Mouse (Mus musculus): ENCODE data around the gene Zmynd11.
A peak's percentile ranks its signal among the peaks of the same experiment; 100 is the strongest.
"Not testable (repeated sequence)": the region's sequence is repeated elsewhere in the genome, so short reads cannot be mapped to it uniquely, and the experiment has no call there.

The Zmynd11 gene

DNA sequence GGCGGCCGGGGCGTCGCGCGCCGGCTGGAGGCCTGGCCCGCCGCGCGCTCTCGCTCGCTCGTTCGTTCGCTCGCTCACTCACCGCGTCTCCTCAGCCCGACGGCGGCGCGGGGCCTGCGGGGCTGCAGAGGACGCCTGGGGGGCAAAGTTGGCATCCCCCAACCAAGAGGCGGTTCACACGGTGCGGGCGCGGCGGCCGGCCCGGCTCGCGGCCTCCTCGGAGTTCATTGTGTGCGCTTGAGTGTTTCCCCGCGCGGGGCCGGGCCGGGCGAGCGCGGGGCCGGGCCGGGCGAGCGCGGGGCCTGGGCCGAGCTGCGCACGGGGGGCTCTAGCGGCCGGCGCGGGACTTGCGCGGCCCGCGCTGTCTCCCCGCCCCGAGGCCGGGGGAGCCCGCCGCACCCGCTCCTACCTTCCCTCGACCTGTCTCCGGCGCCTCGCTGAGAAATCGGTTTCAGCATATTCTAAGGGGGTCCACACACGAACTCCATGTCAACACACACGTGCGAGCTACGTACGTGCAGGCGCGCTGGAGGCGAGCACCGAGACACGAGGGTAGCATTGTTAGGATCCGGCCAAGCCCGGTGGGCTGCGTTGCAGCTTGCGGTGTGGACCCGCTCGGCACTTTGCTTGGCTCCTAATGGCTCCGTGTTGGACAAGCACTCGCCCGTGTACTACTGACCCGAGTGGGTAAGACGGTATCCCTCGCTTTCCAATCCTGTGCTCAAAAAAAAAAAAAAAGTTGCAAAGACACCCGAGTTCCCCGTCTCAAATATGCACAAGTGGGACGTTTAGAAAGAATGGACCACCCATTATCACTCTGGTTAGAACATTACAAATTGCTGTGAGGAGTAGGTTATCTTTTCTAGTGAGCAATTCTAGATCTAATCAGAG lies at the start of gene Zmynd11:
Gene Zmynd11 (minus strand): TSS at position 685 of the 891 bp plus-strand sequence.
- DNase-seq = peak; percentile 84

DNA sequence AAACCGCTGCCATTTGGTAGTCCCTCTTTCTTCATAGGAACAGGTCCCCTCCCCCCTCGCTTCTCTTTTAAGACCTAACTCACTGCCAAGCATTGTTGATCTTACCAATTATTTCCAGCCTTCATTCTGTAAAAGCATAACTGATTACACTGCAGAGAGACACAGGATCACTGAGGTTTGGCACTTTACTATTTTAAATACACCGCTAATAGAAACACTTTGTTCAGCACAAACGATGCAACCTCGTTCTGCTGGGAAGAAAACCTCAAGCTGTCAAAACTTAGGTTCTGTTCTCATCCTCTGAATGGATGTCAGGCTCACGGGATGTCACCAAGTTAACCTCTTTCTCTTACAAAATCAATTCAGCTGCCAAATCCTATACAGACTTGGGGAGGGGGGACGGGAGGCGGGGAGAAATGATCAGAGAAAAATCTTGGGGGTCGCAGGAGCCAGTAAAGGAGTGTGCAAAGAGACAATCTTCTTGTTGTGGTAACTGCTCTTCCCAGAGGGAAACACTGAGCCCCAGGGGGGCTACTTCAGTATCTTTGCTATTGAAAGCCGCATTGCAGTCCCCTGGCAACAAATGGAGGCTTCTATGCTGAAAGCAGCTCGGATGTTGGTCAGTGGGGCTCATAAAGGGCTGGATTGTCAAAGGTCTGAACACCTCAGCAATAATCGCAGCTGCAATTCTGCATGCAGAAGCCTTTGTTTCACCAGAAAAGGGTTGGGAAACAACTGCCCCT lies 30.9 kb upstream of the Zmynd11 start:
- DNase-seq = peak; percentile 86

DNA sequence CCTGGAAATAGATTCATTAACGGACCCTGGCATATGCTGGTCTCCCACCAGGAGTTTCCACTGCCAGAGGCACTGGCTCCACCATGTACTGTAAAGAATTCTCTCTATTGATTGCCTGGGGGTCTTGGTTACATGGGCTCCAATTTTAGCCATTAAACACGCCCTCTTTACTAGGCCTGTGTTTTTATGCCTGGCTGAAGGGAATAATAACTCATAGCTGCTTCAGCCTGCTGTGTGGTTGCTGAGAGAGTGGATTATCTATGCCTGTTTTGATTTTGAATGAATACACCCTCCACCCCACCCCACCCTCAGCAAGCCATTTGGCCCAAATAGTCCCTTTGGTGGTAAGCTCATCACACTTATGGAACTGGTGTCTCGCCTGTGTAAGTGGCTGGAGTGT lies 20.9 kb upstream of the Zmynd11 start:
- DNase-seq = no peak

GRCm38 (mm10) chr13:9783717-9784116 lies 18.6 kb upstream of the Zmynd11 start:
- no peak for DNase-seq

DNA sequence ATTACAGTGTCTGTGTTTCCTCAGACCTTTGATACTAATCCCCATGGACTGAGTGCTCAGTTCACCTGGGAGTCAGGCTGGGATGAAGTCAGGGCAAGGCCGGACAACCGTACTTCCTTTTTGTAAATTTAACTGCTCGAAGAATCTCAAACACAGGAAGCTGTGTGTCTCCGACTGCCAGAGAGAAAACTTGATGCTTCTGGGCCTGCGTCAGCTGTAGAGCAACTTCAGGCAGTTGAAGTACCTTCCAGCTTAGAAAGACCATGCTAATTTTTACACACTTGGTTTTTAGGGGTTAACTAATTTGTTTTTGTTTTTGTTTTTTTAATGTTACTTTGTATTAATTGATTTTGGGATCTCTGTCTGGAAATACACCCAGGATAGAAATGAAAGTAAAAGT lies 10.8 kb upstream of the Zmynd11 start:
- no peak for DNase-seq

DNA sequence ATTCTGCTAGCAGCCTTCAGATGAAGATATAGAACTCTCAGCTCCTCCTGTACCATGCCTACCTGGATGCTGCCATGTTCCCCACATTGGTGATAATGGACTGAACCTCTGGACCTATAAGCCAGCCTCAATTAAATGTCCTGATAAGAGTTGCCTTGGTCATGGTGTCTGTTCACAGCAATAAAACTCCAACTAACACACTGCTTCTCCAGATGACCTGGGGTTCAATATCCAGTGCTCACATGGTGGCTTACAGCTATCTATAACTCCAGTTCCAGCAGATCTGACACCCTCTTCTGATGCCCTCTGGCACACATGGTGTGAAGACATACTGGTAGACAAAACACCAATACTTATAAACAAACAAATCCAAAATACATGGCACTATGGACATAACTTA lies 8.9 kb upstream of the Zmynd11 start:
- no peak for DNase-seq

DNA sequence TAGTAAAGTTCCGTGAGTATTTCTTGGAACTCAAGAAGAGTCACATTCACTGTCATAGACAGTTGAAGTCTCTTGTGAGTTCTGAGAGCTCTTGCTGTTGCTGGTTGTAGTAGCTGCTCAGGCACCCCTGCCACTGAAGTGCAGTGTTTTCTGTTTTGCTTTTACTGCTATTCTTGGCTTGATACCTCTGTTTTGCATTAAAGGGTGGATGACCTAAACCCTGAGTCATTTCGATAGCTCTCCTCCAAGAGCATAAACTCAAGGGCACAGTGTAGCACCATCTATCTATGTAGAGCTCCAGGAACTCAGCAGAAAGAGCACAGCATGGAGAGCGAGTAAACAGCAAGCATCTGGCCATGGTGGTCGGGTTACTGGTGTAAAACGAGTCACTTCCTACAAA lies 2.1 kb upstream of the Zmynd11 start:
- peak; percentile 31 for DNase-seq

DNA sequence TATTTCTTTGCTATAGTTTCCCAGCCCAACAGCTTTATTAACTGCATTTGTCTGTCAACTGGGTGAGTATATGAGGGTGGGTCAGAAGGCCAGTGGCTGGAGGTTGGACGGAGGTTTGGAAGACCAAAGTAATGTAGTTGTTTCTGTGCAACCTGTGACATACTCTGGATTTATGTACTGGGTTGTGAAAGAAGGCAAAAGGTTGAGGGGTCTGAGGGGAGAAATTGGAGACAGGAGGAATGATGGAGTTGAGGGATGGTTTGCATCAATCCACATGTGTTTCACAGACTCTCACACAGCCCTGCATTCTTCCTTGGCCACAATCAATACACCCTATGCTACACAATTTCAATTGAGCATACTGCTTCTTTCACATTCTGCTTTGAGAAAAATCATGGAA lies 1.4 kb upstream of the Zmynd11 start:
- DNase-seq = peak; percentile 56

DNA sequence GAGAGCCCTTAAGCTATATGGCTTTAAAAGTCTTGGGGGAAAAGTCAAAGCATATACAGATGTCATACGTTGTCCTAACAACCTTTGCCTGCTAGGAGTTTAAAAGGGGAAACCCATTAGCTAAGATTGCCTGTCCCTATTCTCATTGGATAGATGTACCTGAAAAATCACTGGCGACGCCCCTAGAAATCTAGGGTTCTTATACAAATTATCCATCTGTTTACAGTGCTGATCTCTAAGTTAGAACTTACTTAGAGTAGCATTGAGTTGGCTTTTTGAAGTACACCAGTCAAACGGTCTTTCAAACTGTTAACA lies 364 bp upstream of the Zmynd11 start:
- no peak for DNase-seq

- peak; percentile 84 for DNase-seq
Measured at GRCm38 (mm10) chr13:9763828-9764645, 1.1 kb downstream of the Zmynd11 start.

- peak; percentile 55 for DNase-seq
Measured at GRCm38 (mm10) chr13:9763100-9763827, 1.9 kb downstream of the Zmynd11 start.

- peak; percentile 52 for DNase-seq
Measured at GRCm38 (mm10) chr13:9760057-9760456, 5.1 kb downstream of the Zmynd11 start.

GRCm38 (mm10) chr13:9757842-9758491 lies 7.2 kb downstream of the Zmynd11 start:
- DNase-seq = no peak

DNA sequence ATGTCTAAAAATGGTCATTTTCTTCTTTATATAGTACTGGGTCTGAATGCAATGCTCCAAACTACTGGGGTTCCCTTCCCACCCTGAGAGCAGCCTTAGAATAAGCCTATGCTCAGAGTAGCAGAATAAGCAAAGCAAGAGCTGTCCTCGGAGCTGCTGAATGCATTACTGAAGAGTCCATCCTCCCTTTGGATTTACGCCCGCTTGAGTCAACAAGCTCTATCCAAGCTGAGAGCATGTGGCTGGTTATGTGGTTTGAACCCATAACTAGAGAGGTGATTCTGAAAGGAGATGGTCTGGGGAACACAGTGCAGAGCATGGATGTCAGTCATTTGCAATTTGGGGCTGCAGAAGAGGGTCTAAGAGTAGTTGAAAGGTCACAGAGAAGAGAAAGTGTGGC lies 11.4 kb downstream of the Zmynd11 start:
- DNase-seq = no peak

DNA sequence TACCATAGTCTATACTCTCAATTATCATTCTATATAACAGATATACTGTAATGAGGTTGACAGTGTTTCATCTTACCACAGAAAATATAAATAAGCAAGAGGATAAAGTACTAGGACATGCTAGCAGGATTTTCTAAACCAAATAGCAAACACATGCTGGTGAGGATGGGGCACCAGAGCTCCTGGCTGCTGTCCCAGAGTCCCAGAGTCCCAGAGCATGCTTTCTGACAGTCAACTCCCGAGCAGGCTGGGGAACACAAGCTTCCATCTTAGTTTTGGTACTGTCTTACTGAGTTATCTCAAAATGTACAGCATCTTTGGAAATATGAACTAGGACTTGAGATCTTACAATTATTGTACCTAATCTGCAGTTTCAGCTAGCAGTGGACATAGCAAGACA lies 14.8 kb downstream of the Zmynd11 start:
- no peak for DNase-seq

GRCm38 (mm10) chr13:9749796-9750195 lies 15.3 kb downstream of the Zmynd11 start:
- DNase-seq = no peak

- DNase-seq = no peak
Measured at GRCm38 (mm10) chr13:9738190-9738589, 26.9 kb downstream of the Zmynd11 start.

- no peak for DNase-seq
Measured at GRCm38 (mm10) chr13:9737024-9737423, 28.1 kb downstream of the Zmynd11 start.

GRCm38 (mm10) chr13:9732262-9732661 lies 32.9 kb downstream of the Zmynd11 start:
- not testable (repeated sequence) for DNase-seq

DNA sequence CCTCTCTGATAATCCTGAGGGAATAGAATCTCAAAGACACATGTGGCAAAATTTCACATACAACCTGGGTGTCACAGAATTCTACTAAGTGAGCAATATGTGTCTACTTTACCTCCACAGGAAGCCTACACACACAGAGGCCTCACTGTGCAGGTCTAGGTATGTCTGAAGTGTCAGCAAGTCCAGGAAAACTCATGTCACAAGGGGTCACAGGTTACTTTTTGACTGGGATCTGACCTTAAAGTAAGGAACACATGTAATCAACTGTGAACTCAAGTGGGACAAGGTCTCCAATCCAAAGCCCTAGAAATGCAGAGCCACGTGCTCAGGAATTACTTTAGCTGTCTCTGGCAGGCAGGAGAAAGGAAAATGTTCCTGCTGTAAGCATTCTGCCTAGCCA lies 36.1 kb downstream of the Zmynd11 start:
- no peak for DNase-seq

GRCm38 (mm10) chr13:9715224-9715623 lies 49.9 kb downstream of the Zmynd11 start:
- DNase-seq = no peak
